Mouse (Mus musculus) urinary bladder, postnatal 36 days (tissue): ENCODE measurements at regions not wholly inside any gene's neighbourhood (a gene's known extent, or its start where the extent isn't known, plus 50 kb on each side); places are given as distances from the start of the nearest gene placed in this dataset.

Experiments
- DNase-seq, 2 experiments: peaks; one replicate each; pipeline ENCODE4 v3.0.0; 2022; ENCODE audit warnings: low spot score in 2 of 2, mixed read lengths in 1 of 2

GRCm38 (mm10) chr7:37093721-37094120 lies 395.8 kb downstream of the Tshz3 start:
- no peak for DNase-seq

- no peak for DNase-seq
These were observed 397.9 kb downstream of the Tshz3 start for GRCm38 (mm10) chr7:37095839-37096238.

GRCm38 (mm10) chr7:37096291-37096690 lies 398.4 kb downstream of the Tshz3 start:
- DNase-seq, result no peak

- DNase-seq, result no peak
These were observed 401.0 kb downstream of the Tshz3 start for GRCm38 (mm10) chr7:37098950-37099349.

GRCm38 (mm10) chr7:37104671-37105070 lies 406.8 kb downstream of the Tshz3 start:
- DNase-seq, result no peak

GRCm38 (mm10) chr7:37111071-37111470 lies 413.2 kb downstream of the Tshz3 start:
- DNase-seq, result no peak

- DNase-seq, result no peak
These were observed 422.9 kb downstream of the Tshz3 start for GRCm38 (mm10) chr7:37120776-37121175.

- no peak for DNase-seq
These were observed 442.3 kb downstream of the Tshz3 start for GRCm38 (mm10) chr7:37140191-37140590.

- no peak for DNase-seq
These were observed 444.9 kb downstream of the Tshz3 start for GRCm38 (mm10) chr7:37142780-37143179.

- DNase-seq, result no peak
These were observed 446.4 kb downstream of the Tshz3 start for GRCm38 (mm10) chr7:37144303-37144702.

GRCm38 (mm10) chr7:37149711-37150110 lies 451.8 kb downstream of the Tshz3 start:
- no peak for DNase-seq

GRCm38 (mm10) chr7:37159801-37160200 lies 461.9 kb downstream of the Tshz3 start:
- DNase-seq, result no peak

- no peak for DNase-seq
These were observed 471.0 kb downstream of the Tshz3 start for GRCm38 (mm10) chr7:37168883-37169282.

GRCm38 (mm10) chr7:37175746-37176145 lies 477.8 kb downstream of the Tshz3 start:
- DNase-seq, result no peak

GRCm38 (mm10) chr7:37178256-37178655 lies 480.3 kb downstream of the Tshz3 start:
- no peak for DNase-seq

GRCm38 (mm10) chr7:37179907-37180306 lies 482.0 kb downstream of the Tshz3 start:
- no peak for DNase-seq

GRCm38 (mm10) chr7:37180416-37180815 lies 482.5 kb downstream of the Tshz3 start:
- DNase-seq, result no peak

GRCm38 (mm10) chr7:37181109-37181508 lies 483.2 kb downstream of the Tshz3 start:
- DNase-seq, result no peak

GRCm38 (mm10) chr7:37192536-37192935 lies 494.6 kb downstream of the Tshz3 start:
- DNase-seq, result no peak

- no peak for DNase-seq
These were observed 506.9 kb downstream of the Tshz3 start for GRCm38 (mm10) chr7:37204800-37205199.

- DNase-seq, result no peak
These were observed 510.4 kb downstream of the Tshz3 start for GRCm38 (mm10) chr7:37208305-37208704.

- DNase-seq, result no peak
These were observed 515.8 kb downstream of the Tshz3 start for GRCm38 (mm10) chr7:37213751-37214181.

GRCm38 (mm10) chr7:37215498-37215897 lies 517.6 kb downstream of the Tshz3 start:
- DNase-seq, result no peak

- DNase-seq, result no peak
These were observed 522.6 kb downstream of the Tshz3 start for GRCm38 (mm10) chr7:37220476-37220875.

- no peak for DNase-seq
These were observed 528.5 kb downstream of the Tshz3 start for GRCm38 (mm10) chr7:37226423-37226822.
